Mouse (Mus musculus) MEL-GATA-1-ER (cell line): ENCODE results near the gene Mtfp1.

ENCODE experiments used
- DNase-seq: peaks from one replicate; pipeline ENCODE4 v3.0.0-alpha.2; 2012; ENCODE audit warnings: low read depth; ENCODE audit errors: extremely low read depth

Mtfp1 gene

GRCm38 (mm10) chr11:4083316-4084078 is 11.7 kb downstream of the Mtfp1 start:
- DNase-seq = peak; percentile 55

GRCm38 (mm10) chr11:4080219-4080618 is 15.0 kb downstream of the Mtfp1 start:
- peak; percentile 51 for DNase-seq

GRCm38 (mm10) chr11:4078267-4078933 is 16.8 kb downstream of the Mtfp1 start:
- no peak for DNase-seq

- no peak for DNase-seq
Measured at GRCm38 (mm10) chr11:4076633-4077032, 18.6 kb downstream of the Mtfp1 start.

- no peak for DNase-seq
Measured at GRCm38 (mm10) chr11:4069664-4070063, 25.6 kb downstream of the Mtfp1 start.

GRCm38 (mm10) chr11:4064627-4065122 is 30.6 kb downstream of the Mtfp1 start, which contains the start of gene Sec14l3:
Sec14l3 (plus strand) TSS chr11:4064841.
- DNase-seq = no peak

GRCm38 (mm10) chr11:4062981-4063380 is 32.3 kb downstream of the Mtfp1 start:
- no peak for DNase-seq

- no peak for DNase-seq
Measured at GRCm38 (mm10) chr11:4062523-4062922, 32.7 kb downstream of the Mtfp1 start.

- DNase-seq = no peak
Measured at GRCm38 (mm10) chr11:4060866-4061575, 34.2 kb downstream of the Mtfp1 start.

- DNase-seq = peak; percentile 21
Measured at GRCm38 (mm10) chr11:4053586-4053985, 41.7 kb downstream of the Mtfp1 start.

GRCm38 (mm10) chr11:4048438-4048837 is 46.8 kb downstream of the Mtfp1 start:
- DNase-seq = no peak

- DNase-seq = no peak
Measured at GRCm38 (mm10) chr11:4047766-4048165, 47.5 kb downstream of the Mtfp1 start.

- DNase-seq = no peak
Measured at GRCm38 (mm10) chr11:4046526-4046925, 48.7 kb downstream of the Mtfp1 start.

GRCm38 (mm10) chr11:4043081-4043480 is 52.2 kb downstream of the Mtfp1 start:
- no peak for DNase-seq
